Mouse (Mus musculus) T-cell, adult 2 months (primary cell): ENCODE results near the gene Rdx.

Source experiments
- DNase-seq: peaks from one replicate; pipeline ENCODE4 v3.0.0; 2022; ENCODE audit warnings: low spot score

The Rdx gene

GRCm38 (mm10) chr9:52110738-52111137, 63.8 kb downstream of the Rdx start:
- DNase-seq = no peak

GRCm38 (mm10) chr9:52113091-52113490, 66.1 kb downstream of the Rdx start:
- no peak for DNase-seq

- no peak for DNase-seq
These were observed 72.2 kb downstream of the Rdx start for GRCm38 (mm10) chr9:52119212-52119611.

DNA sequence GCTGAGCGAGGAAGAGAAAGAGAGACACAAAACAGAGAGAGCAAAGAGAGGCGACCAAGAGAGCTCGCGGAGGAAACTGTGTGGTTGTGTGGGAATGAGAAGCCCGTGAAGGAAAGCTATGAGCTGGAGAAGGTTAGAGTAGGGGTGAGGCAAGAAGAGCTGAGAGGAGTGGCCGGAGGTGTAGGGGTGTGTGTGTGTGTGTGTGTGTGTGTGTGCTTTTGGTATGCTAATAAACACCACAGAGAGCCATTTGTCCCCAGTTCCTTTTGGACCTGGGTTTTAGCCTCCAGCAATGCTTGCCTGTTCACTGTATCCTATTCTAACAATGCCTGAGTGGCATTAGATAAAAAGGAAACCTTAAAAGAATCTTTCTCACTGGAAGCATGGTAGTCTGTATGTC, 78.3 kb downstream of the Rdx start:
- no peak for DNase-seq

GRCm38 (mm10) chr9:52130348-52130747, 83.4 kb downstream of the Rdx start:
- no peak for DNase-seq

DNA sequence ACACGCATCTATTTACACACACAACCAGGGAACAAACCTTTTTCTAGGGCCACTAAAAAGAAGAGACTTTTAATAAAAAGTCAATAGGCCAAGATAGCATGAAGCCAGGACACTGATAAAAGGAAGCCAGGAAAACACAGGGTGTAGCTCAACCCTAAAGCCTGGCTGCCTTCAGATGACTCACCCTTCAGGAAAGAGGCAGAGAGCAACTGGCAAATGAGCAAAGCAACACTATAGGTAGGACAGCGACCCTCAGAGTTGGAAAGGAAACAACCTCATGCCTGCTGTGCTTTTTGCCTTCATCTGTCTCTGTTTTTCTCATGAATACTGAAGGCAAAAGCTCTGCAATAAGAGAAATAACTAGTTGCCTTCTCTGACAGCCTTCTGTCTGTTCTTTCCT, 85.8 kb downstream of the Rdx start:
- no peak for DNase-seq
